Mouse (Mus musculus) kidney, postnatal 10 days (tissue): ENCODE results near the gene Kank2.
A peak's percentile ranks its signal among the peaks of the same experiment; 100 is the strongest.
"Not testable (repeated sequence)": the region's sequence is repeated elsewhere in the genome, so short reads cannot be mapped to it uniquely, and the experiment has no call there.

Experiments
- DNase-seq: peaks from one replicate; pipeline ENCODE4 v3.0.0; 2021; ENCODE audit warnings: mixed read lengths

Gene Kank2

DNA sequence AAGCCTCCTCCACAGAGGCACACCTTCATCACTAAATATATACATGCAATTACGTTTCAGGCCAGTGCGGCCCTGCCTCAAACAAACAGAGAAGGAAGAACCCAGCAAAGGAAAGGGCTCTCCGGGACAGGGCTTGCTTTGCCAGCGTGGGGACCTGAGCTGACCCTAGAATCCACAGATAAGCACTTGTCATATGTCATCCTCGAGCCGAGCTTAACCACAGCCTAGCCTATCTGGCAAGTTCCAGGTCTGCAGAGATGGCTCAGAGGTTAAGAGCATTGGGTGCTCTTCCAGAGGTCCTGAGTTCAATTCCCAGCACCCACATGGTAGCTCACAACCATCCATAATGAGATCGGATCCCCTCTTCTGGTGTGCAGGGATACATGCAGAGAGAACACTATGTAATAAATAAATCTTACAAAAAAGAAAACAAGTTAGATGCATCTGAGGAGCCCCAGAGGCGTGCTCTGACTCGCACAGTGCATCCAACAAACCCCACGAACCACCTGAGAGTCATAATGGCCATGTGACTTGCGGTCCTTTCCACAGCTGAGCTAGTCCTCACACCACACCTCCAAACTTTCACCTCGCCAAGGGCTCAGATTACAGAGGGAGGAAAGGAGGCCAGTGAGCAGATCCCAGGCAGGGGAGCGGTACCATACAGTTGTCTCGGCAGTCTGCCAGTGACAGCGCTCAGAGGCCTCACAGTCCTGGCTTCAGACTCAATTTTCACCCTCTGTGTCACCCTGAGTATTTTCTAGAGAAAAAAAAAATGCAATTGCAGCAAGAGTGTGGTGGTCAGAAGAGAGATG, 16.7 kb downstream of the Kank2 start:
- DNase-seq, result no peak

DNA sequence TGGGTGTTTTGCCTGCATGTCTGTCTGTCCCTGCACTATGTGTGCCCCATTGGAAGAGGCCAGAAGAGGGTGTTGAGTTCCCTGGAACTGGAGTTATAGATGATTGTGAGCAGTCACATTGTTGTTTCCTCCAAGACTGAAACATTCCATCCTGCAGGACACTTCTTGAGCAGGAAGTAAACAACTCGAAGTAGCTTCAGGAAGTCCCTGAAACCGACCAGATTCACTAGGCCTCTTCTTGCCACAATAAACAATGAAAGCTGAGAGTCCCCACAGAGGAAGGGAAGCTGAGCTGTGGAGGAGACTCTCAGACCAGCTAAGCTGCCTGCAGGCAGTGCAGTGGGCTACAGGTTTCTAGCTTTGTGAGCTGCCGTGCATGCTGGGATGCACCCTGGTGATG, 20.8 kb downstream of the Kank2 start:
- DNase-seq, result no peak

DNA sequence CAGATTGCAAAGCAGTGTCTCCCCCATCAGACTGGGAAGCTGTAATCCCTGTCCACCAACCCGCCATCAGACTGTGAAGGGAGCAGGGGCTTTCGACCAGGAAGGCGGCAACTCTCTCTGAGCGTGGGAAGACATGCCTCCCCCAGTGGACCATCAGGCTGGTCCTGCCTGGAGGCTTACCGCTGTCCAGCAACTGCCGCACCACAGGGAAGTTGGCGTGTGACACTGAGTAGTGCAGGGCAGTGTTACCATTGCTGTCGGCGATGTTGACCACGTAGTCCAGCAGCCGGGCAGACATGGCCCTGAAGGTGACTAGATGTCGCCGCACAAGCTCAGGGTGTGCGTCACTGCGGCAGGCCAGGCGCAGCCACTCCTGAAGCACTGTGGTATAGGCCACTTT, 24.2 kb downstream of the Kank2 start:
- no peak for DNase-seq

DNA sequence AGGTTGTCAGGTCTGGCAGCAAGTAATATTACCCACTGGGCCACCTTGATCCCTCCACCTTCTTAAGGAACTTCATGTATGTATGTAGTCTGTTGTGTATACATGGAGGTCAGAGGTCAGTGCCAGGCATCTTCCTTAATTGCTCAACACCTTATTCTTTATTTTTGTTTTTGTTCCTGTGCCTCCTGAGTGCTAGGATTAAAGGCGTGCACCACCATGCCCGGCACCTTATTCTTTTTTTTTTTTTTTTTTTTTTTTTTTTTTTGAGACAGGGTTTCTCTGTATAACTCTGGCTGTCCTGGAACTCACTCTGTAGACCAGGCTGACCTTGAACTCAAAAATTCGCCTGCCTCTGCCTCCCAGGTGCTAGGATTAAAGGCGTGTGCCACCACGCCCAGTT, 25.1 kb downstream of the Kank2 start:
- not testable (repeated sequence) for DNase-seq

DNA sequence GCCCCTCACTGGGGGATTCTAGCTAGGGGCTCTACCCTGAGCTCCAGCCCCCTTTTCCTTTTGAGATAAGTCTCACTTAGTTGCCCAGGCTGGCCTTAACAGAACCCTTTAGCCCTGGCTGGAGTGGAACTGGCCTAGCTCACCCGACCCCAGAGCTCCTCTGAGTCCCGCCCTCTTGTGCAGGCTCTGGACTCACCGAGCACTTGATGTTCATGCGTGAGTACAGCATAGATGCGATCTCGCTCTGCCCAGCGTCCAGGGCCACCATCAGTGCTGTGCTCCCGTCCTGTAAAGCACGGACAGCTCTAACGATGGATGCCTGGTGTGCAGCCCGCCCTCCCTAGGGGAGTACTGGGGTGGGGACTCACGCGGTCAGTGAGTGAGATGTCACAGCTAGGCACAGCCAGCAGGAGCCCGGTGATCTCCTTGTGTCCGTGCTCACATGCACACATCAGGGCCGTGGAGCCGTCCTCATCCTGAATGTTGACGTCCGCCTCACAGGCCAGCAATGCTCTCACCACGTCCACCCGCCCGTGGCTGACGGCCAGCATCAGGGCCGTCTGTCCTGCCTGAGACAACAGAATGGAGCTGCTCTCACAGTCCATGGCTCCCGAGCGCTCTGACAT, 28.9 kb downstream of the Kank2 start:
- DNase-seq, result peak; percentile 58

DNA sequence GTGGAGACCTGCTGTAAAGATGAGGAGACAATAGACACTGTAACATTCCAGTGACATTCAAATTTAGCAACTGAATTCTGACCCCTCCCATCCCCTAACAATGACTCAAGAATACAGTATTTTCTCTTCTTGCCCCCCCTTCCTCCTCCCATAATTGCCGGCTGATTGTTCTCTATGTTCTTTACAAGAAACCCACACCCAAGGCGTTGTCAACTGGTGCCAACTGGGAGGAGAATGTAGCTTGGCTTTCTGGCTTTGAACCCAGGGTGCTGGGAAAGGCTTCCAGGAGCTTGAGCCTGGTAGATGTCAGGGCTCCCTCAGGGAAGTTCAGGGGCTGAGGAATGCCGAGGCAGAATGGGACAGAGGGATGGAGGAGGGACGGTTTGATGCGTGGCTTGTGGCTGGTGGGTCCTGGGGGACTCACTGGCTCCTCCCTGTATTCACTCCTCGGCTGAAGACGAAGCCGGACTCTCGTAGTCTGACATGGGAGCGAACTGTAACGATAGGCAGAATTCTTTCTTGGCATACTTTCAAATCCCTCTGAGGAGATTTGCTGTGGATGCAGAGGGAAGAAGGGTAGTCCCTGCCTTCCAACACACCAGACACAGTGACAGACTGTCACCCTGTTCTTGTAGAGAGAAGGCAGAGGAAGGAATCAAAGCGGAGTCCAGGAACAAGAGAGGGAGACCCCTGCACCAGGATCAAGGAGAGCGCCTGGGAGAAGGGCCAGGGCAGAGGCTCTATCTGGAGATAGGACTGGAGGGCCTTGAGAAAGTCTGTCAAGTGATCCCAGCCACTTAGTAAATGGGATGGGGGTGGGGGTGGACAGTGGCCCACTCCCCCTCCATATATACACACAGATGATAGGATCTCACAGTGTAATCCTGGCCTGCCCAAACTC, 29.8 kb downstream of the Kank2 start:
- DNase-seq, result peak; percentile 63

DNA sequence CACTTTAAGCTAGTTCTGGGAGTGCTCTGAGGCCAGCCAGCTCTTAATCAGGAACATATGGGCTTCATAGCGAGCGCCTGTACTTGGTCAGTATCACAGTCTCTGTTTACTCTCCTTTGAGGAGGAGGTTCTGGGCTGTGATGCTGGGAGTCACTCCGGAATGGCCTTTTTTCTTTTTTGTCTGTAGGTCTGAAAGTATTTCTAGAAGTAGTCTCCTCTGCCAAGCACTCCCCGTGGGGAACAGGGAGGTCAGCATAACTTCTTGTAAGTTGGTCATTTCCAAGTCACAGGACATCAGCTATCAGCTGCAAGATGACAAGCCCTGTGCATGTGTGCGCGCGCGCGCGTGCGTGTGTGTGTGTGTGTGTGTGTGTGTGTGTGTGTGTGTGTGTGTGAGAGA, 30.6 kb downstream of the Kank2 start:
- DNase-seq, result peak; percentile 67

DNA sequence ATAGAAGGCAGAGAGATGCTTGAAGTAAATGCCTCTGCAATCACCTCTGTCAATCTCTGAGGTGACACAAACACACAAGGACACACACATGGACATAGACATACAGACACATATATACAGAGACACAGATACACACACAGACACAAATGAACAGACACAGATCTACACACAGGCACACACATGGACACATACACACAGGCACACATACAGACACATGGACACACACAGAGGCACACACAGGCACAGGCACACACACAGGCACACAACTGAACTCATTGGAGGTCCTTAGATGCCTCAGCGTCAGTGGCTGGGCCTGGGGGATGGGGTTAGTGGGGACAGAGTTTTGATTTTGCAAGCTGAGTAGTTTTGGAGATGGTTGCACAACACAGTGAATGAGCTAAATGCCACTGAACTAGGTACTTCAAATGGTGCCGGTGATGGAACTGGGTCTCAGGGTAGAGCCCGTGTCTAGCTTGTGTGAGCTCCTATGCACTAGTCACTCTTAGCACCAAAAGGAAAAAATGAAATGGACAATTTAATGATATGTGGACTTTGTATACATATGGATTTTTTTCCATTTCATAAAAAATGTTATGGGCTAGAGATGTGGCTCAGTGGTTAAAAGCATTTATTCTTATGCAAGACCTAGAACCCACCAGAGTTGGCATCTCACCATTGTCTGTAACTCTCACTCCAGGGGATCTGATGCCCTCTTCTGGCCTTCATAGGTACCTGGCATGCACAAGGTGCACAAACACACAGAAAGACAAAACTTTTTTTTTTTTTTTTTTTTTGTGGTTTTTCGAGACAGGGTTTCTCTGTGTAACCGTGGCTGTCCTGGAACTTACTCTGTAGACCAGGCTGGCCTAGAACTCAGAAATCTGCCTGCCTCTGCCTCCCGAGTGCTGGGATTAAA, 34.2 kb downstream of the Kank2 start:
- no peak for DNase-seq

DNA sequence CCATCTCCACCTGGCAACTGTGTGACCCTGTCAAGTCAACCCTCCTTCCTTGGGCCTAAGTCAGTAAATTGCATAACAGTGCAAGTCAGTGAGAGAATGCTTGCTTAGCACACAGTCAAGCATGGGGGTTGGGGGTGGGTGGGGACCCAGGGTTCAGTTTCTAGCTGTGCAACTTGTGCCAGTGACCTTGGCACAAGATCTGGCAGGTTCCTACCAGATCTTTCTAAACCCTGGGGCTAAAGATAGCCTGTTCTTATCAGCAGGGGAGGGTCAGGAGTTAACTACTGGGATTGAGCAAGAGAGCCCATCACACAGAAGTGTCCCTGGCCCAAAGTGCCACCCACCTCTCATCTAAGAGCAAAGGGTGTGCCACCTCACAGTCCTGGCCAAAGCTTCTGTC, 36.4 kb downstream of the Kank2 start:
- DNase-seq, result no peak

DNA sequence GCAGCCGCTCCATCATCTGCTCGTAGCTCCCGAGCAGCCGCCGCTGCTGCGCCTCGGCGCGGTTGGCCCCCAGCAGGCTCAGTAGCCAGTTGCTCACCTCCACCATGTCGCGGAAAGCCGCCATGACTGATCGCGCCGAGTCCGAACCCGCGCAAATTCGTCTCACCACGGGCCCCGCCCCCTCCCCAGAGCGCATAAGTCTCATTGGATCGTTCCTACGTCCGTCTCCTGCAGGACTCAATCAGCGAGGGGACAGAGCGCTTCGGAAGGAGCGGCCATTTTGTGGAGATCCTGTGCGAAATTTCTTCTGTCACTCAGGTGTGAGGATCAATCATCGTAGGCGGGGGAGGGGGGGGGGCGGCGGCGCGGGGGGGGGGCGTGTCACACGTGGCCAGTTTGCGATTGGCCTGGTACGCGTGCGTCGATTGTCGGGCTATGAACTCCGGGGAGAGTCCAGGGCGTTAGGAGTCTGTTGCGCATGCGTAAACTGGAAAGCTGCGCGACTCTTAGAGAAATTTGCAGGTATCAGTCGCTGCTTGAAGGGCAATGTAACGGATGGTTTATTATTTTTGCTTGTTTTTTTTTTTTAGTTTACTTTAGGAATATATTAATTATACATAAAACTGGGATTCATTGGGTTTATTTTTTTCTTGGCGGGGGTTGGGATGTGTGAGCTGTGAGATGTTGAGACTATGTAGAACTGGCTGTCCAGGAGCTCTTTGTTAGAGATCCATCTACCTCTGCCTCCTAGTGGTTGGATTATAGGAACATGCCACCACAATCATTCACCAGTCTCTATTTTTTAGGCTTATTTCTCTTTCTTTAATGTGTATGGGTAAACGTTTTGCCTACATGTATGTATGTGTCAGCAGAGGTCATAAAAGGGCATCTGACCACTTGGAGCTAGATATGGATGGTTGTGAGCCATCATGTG, 38.1 kb downstream of the Kank2 start, which contains the start of gene Spc24:
Gene Spc24 (minus strand): TSS at position 149 of the 934 bp plus-strand sequence.
- peak; percentile 96 for DNase-seq

DNA sequence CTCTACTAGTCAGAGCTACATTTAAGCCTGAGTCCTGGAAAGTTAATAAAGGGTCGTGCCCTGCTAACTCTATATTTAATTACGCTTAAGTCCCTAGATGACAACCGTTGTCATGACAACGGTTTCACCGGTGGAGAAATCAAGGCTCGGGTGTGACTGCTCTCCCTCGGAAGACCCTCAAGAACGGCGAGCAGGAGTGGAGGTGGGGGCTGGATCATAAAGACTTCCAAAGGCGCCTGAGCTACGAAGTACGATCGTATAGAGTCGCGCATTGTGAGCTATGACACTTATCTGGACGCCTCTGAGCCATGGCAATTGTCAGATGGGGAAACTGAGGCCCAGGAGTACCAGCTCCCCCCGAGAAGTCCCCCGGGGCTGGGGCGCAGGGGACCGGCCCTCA, 38.8 kb downstream of the Kank2 start:
- DNase-seq, result no peak

DNA sequence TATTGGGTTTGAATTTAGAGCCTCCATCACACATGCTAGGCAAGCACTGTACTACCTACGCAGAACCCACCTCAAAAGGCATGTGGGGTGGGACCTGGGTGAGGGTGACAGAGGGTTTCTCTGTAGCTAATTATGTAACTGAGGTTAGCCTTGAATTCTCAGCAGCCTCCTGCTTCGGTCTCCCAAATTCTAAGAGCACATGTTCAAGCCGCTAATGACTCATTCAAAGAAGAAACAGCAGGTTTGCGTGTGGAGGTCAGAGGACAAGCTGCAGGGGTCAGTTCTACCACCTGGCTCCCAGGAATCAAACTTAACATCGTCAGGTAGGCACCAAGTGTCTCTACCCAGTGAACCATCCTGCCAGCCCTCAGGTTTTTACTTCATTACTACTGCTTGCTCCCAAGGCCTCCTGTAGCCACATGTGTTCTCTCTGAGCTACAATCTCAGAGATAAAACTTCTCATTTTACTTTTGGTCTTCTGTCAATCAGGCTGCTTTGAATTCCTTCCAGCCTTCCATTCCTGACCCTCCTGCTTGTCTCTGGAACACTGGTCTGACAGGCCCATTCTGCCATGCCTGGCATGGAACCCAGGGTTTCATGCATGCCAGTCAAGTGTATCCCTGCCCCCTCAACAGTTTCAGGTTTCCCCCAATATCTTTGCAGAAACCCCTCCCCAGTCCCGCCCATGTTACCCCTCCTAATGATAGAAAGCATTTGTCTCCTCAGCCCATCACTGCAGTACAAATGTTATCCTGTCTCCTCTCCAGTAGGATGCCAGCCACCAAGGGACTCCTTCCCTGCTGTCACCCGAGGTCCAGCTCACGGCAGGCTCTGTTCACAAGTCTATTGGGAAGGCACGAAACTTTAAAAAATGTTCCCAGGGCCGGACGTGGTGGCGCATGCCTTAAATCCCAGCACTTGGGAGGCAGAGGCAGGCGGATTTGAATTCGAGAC, 39.7 kb downstream of the Kank2 start:
- no peak for DNase-seq

DNA sequence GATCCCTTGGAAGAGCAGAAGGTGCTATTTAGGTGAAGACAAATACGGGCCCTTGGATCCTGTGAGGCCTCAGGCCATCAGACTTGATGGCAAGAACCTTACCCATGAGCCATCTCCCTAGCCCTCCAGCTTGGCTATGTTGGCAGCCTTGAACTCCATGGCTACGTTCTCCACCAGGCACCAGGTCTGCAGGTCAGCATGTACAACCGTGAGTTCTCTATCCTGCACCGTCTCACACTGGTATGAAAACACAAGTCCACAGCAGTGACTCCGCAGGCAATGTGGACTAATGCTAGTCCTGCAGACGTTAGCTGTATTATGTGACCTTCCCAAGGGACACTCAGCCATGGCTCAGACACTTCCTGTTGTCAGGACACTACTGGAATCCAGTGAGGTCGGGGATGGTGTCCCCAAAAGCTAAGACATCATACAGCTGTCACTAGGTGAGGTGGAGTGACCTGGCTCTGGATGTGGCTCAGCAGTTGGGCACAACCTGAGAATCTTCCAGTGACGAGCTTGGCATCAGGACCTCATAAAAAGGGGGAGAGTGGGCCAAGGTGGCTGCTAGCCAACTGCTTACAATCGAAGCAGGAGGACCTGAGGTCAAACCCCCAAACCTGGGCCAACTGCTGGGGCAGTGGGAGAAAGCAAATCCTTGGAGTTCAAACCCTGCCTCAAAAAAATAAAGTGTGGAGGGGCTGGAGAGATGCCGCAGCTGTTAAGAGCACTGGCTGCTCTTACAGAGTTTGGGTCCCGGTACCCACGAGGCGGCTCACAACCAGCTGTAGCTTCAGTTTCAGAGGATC, 43.8 kb downstream of the Kank2 start:
- DNase-seq, result peak; percentile 55

DNA sequence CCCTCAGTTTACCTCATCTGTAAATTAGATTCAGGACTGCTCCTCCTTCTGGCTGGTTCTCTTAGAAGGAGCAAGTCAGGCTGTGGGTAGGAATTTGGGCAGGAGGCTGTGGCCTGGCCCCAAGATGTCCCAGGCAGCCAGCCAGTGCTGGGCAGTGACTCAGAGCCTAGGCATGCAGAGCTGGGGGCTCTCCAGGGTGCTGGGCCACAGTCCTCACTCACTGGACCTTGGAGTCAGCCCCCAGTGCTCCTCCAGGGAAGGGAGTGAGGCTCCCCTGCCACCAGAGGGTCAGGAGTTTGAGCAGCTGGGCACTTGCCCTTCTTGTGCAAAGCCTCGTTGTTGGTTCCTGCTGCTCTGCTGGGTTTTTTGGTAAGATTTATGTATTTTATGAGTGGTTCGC, 44.5 kb downstream of the Kank2 start:
- peak; percentile 81 for DNase-seq

DNA sequence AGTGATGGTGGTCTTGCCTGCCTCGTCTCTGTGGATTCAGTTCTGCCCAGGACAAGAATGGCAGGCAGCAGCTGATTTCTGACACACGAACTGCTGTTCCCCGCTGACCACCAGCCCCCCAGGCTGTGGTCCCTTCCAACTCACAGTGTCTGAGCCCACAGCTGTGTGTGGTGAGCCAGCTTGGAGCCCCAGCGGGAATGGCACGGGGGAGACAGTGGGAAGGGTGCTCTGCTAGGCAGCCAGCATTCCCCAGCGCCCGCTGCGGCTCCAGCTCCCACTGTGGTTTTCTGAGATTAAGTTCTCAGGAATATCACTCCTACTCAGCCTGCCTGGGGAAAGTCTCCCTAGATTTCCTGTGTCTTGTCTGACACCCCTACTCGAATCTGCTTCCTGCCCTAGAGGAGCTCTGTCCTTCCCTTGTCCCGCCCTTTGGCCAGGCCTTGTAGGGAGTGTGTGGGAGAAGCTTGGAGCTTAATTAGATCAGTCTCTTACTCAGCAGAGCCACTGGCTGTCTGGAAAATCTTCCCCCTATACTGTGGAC, 46.2 kb downstream of the Kank2 start:
- DNase-seq, result peak; percentile 82

DNA sequence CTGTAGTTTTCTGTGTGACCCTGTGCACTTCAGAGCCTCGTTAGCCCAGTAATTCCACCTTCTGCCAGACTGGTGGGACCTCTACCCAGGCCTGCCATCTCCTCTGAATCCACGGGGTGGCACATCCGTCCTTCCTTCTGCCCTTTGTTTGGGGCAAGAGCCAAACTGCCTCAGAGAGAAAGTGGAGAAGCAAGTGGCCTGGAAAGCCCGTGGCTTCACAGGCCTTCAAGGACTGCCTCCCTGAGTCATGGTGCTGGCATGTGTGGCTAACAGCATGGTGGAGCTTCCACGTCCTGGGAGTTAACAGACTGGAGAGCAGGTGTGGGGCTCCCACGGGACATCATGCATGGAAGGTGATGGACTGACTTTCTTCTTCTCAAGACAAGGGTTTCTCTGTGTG, 47.2 kb downstream of the Kank2 start:
- peak; percentile 49 for DNase-seq

DNA sequence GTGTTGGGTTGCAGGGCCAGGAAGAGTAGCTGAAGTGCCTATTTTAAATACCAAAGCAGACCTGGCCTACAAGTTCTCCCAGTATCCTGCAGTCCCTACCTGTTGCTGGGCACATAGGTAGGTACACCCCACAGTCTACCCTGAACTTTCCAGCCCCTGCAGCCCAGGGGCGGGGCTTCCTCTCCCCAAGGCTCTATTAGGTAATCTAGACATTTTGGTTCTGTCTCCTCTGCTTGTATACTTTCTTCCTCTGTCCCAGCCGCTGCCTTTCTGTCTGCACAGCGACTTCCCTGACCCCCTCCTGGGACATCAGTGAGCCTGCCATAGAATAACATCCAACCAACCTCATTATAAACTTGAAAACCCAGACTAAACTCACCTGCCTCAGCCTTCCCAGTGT, 48.2 kb downstream of the Kank2 start:
- DNase-seq, result no peak

DNA sequence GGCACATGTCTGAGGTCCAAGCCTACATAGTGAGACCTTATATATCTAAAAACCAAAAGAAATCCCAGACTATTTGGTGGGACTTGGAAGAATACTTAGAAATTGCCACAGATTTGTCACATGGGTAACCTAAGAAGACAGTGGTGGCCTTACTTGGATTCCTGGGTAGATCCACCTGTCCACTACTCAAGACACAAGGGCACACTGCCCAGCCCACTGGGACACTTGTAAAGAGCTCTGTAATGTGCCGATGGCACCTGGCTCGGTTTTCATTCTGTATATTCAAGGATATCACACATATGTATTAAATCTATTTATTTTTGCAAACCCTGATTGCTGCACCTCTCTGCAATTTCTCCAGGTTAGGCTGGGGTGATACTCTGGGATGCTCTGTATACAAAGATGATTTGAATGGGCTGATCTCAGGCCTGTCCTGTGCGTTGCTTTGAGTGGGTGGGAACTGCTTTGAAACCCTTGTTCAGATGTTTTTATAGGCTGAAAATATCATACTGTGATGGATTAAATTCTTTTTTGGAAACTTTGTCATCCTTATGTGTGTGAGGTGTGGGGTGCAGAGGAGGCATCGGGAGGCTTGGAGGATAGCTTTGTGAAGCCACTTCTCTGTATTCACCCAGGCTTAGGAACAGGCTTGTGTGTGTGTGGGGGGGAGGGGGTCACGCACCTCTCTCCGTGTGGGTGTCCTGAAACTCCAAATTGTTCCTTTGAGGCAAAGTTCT, 49.0 kb downstream of the Kank2 start:
- no peak for DNase-seq
